Mouse (Mus musculus) central nervous system, embryonic 18 days (tissue): Measurements from ENCODE around the gene Zfp639. TPM values are rescaled to one million over a fixed set of nuclear protein-coding genes. Genes with fewer than 3 reads are reported as not detected.

Experiments
- polyA plus RNA-seq: library from polyadenylated mRNA; depleted of rRNA; stranded (reverse); fragments of >200 nt; gene quantifications from 2 replicates; pipeline ENCODE4 v1.2.3, GENCODE M21; 2012; rRNA removed

Gene Zfp639
- 58.6 and 64.5 TPM in 2 replicates for polyA plus RNA-seq

DNA sequence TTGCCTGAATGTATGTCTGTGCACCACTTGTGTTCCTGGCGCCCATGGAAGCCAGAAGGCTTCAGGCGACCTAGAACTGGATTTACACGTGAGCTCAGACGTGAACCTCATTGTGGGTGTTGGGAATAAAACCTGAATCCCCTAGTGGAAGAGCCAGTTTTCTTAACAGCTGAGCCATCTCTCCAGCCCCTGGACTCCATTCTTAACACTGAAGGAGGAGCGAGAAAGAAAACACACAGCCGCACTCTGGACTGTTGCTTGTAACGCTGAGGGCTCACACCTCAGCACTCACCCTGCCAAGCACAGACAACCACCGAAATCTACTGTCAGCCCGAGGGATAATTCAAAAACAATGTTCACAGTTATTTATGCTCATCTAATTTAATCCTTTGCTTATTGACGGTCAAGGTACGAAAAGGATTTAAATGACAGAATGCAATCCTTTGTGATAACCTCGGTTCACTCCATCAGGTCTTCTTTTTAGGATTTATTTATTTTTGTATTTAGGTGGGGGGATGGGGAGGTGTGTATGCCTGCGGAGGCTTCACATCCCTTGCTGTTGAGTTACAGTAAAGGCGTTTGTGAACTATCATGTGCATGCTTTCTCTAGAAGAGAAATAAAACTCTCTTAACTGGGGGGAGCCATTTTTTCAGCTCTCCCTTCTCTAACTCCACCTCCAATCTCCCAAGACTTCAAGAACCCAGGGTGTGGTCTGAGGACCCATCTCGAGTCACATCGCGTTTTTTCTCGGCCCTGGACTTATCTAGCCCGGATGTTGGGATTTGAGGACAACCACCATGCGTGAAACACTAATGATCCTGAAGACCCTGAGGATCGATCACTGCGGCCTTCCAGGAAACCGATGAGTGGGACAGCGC is at the start of gene Zfp639:
Zfp639 (plus strand) TSS at position 764 of the 879 bp plus-strand sequence.

DNA sequence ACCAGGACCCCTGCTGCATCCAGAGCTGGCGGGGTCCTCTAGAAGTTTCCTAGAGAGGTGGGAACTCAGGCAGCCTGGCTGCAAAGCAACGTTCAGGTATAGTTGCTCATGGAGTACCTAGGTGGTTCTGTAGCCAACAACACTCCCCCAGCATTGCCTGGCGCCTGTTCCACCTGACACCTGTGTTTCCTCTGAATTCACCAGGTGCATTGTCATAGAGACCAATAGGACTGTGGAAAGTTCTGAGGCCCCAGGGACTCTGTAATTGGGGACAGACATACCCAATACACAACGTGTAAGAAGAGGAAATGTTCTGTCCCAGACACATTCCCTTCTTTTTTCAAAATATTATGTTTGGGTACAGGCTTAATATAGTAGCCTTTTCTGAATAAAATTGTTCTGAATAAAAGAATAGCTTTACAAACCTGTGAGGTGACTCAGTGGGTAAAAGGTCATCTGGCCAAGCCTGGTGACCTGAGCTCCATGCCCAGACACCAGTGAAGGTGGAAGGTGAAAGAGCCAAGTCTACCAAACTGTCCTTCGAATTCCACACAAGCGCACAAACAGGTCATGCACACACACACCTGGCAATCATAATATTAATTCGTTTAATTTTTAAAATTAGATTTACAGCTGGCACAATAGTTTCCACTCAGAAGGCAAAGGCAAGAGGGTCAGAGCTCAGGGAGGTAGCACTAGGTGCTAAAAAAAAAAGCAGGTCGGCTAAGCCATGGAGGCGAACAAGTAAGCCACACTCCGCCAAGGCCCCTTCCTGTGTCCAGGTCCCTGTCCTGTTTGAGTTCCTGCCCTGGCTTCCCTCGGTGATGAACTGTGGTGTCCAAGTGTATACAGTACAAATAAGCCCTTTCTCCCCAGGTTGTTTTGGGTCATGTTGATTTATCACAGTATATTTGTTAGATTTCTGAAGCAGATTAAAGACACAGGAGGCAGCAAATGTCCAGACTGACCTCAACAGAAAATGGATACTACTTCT is 17.7 kb upstream of the Zfp639 start, which contains the start of gene Kcnmb3:
Kcnmb3 (minus strand) TSS at position 135 of the 994 bp plus-strand sequence.

DNA sequence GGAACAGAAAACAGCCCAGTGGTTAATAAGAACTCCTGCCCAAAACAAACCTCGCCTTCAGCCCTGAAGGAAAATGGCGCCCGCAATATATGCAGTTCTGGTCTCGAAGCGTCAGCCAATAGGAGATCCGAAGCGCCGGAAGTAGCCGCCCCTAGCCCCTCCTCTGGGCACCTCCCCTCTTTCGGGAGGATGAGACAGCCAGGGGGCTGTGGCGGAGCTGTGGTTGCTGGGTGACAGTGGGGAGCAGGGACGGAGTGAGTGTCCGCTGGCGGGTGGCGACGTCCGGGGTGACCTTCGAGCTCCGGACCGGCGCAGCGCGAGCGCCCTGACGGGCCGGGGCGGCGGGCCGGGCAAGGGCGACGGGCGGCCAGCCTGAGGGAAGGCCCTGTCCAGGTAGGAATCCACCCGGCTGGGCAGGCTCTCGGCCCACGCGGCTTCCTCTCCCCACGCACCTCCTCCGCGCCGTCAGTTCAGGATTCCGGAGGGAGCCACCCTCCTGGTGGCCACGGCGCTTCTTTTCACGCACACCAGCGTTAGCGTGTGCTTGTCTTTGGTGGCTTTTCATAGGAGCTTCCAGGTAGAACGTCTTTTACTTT is 19.3 kb downstream of the Zfp639 start, which contains the start of gene Mfn1:
Mfn1 (plus strand) TSS at position 163 of the 596 bp plus-strand sequence.

Other genes with a start within 250 kb of the Zfp639 start
- 13.8 and 13.9 TPM in 2 replicates for gene Zmat3, start 144.2 kb upstream of the Zfp639 start, polyA plus RNA-seq
- 21.7 and 23.7 TPM in 2 replicates for gene Pik3ca, start 112.6 kb upstream of the Zfp639 start, polyA plus RNA-seq
- 0.05 TPM in 1 of 2 replicates, not detected in the other for gene Kcnmb3, start 18.0 kb upstream of the Zfp639 start, polyA plus RNA-seq
- 87.9 and 98.8 TPM in 2 replicates for gene Mfn1, start 19.2 kb downstream of the Zfp639 start, polyA plus RNA-seq
- gene Gnb4, start 106.3 kb downstream of the Zfp639 start, polyA plus RNA-seq, result 103 and 112 TPM in 2 replicates
- gene Actl6a, start 196.0 kb downstream of the Zfp639 start, polyA plus RNA-seq, result 32.1 and 32.6 TPM in 2 replicates
- gene Ndufb5, start 226.7 kb downstream of the Zfp639 start, polyA plus RNA-seq, result 236 and 278 TPM in 2 replicates
- gene Mrpl47, start 227.3 kb downstream of the Zfp639 start, polyA plus RNA-seq, result 15.3 and 17.6 TPM in 2 replicates